Mouse (Mus musculus) kidney, embryonic 16.5 days (tissue): ENCODE data around the gene Fdxr. TPM values are rescaled to one million over a fixed set of nuclear protein-coding genes. Genes with fewer than 3 reads are reported as not detected.
A peak's percentile ranks its signal among the peaks of the same experiment; 100 is the strongest.

ENCODE experiments used
- ATAC-seq: fragments of 200-750 bp; cut with Nextera tagmentation; 2 replicates; pipeline ENCODE4 v1.8.0; 2017; ENCODE audit warnings: moderate TSS enrichment; ENCODE audit not compliant: low FRiP score, low TSS enrichment
- H3K27ac ChIP-seq: fragments of 300-500 bp; sonication (generic); 2 replicates; pipeline ENCODE4 v1.5.1; 2014; ENCODE audit warnings: low read length
- H3K27me3 ChIP-seq: fragments of 300-500 bp; sonication (generic); 2 replicates; pipeline ENCODE4 v1.6.1; 2014; ENCODE audit warnings: low read length, control low read depth, mixed read lengths; ENCODE audit not compliant: insufficient read depth
- H3K36me3 ChIP-seq: fragments of 300-500 bp; sonication (generic); 2 replicates; pipeline ENCODE4 v1.6.1; 2014; ENCODE audit warnings: low read length, control low read depth, mixed read lengths; ENCODE audit not compliant: insufficient read depth
- H3K4me1 ChIP-seq: fragments of 300-500 bp; sonication (generic); 2 replicates; pipeline ENCODE4 v1.6.1; 2014; ENCODE audit warnings: low read length, control low read depth, mixed read lengths; ENCODE audit not compliant: insufficient read depth
- H3K4me2 ChIP-seq: fragments of 300-500 bp; sonication (generic); replicated peaks from 2 replicates; pipeline ENCODE4 v1.6.1; 2014; ENCODE audit warnings: low read depth, low read length
- H3K4me3 ChIP-seq: fragments of 300-500 bp; sonication (generic); 2 replicates; pipeline ENCODE4 v1.5.1; 2014; ENCODE audit warnings: mild to moderate bottlenecking, low read length
- H3K9ac ChIP-seq: fragments of 300-500 bp; sonication (generic); replicated peaks from 2 replicates; pipeline ENCODE4 v1.6.1; 2014; ENCODE audit warnings: low read length
- H3K9me3 ChIP-seq: fragments of 300-500 bp; sonication (generic); 2 replicates; pipeline ENCODE4 v1.6.1; 2016; ENCODE audit warnings: low read length, control low read depth
- WGBS: fragments of 180-500 bp; shearing (Covaris S2); extraction: QIAGEN DNeasy Blood & Tissue Kit; methylation state at CpG from one replicate; pipeline ENCODE4 v1.1.7; 2014; 5-methylcytosine and 5-hydroxymethylcytosine counted together
- polyA plus RNA-seq: library from polyadenylated mRNA; unstranded; fragments of >200 nt; fragmentation: Nextera tagmentation; extraction: Ambion mirVana; gene quantifications from 2 replicates; pipeline ENCODE4 v1.2.1, GENCODE M21; 2015

Gene Fdxr
- polyA plus RNA-seq, 1 experiment from 2014 or later, result 23.6 TPM

DNA sequence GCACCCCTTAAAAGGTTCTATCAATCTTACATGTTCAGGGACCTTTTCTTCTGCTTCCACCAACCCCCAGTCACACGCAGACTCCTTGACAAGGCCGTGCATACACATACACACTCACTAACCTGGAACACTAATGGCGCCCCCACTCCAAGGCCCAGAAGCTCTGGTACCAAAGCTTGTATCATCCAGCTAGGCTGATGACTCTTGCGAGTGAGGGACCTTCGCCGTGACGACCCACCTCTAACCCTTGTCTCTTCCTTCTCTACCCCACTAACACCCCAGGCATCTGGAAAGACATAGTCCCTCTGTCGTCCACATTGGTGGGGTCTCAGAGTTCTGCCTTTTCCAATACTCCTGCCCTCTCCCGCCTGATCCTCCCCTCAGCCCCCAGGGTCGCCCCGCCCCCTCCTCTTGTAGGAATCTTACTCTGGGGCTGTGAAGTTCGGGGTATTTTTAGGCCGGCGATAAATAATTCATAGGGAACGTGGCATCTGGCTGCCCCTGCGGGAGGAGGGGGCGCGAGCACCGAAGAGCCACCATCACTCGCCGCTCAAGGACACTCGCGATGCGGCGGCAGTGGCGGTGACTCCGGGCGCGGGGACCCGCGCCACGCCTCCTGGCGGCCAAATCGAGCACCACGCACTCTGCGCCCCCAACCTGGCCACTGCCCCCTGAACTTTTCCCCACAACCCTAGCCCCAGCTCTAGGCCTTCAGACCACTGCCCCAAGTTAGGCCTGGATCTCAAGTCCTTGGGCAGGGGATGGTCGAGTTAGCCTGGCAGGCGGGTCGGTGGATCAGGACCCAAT is 11.8 kb downstream of the Fdxr start:
- no peak for ATAC-seq
- WGBS, result 7% methylated on average over 39 of the region's 39 CpGs
- H3K4me2 ChIP-seq, result peak overlapping the region; percentile 49
- H3K9me3 ChIP-seq, result no peaks in the 10 kb centered on the region
- H3K4me3 ChIP-seq, result peak overlapping the region; percentile 32
- no peaks in the 10 kb centered on the region for H3K36me3 ChIP-seq
- H3K4me1 ChIP-seq, result peaks cover 17% of the 10 kb centered on the region
- no peak overlapping the region for H3K27ac ChIP-seq
- H3K9ac ChIP-seq, result no peak overlapping the region
- H3K27me3 ChIP-seq, result peaks cover 91% of the 10 kb centered on the region

DNA sequence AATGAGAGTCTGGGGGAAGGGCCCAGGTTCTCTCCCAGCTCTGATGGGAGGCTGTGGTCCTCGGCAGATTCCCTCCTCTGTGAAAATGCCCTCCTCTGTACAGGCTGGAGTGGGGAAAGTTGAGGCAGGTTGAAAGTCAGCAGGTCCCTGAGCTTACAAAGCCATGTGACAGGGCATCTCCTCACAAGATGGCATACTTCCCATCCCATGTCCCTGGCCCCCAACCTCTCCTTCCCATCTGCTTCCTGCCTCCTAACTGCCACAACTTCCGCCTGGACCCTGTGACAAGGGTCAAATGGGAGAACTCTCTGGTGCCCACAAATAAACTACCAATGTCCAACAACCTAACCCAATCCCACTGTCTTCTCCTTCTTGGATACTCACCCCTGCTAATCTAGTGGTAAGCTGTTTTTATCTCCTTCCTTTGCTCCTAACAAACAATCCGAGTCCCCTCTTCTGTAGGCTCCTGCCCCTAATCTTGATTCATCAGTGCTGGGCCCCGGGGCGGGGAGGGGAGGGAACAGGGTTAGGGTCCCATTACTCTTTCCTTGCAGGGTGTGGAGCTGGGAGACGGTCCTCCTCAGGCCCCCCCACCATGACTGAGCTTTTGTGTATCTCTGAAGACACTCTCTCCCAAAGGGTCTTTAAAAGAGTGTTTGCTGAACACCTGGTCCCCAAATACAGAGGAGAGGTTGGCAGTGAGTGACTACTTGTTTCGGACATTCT is 12.6 kb downstream of the Fdxr start:
- no peak overlapping the region for H3K9ac ChIP-seq
- ATAC-seq, result no peak
- H3K27me3 ChIP-seq, result peaks cover 98% of the 10 kb centered on the region
- no peaks in the 10 kb centered on the region for H3K36me3 ChIP-seq
- no peak overlapping the region for H3K27ac ChIP-seq
- no peak overlapping the region for H3K4me3 ChIP-seq
- peaks cover 17% of the 10 kb centered on the region for H3K4me1 ChIP-seq
- H3K9me3 ChIP-seq, result no peaks in the 10 kb centered on the region
- 62% methylated on average over 7 of the region's 7 CpGs for WGBS
- no peak overlapping the region for H3K4me2 ChIP-seq

DNA sequence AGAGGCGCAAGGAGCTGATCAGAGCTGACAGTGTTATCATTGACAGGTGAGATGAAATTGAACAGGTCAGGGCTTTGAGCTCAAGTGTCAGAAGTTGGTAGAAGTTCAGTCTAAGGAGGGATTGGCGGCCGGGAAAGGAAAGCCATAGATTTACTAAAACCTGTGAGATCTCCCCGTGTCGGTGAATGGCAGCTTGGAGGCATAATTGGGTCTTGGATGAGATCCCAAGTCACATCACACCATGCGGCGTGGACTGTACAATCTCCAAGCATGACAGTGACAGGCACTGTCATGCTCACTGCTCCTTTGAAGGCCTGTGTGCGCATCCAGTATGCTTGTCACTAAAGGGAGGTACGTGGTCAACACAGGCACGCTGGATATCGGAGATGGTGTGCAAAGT is 13.9 kb downstream of the Fdxr start:
- H3K36me3 ChIP-seq, result no peaks in the 10 kb centered on the region
- WGBS, result 84% methylated on average over 11 of the region's 11 CpGs
- no peak for ATAC-seq
- H3K27ac ChIP-seq, result no peak overlapping the region
- no peak overlapping the region for H3K4me3 ChIP-seq
- no peaks in the 10 kb centered on the region for H3K9me3 ChIP-seq
- H3K4me2 ChIP-seq, result no peak overlapping the region
- peaks cover 20% of the 10 kb centered on the region for H3K4me1 ChIP-seq
- H3K27me3 ChIP-seq, result peaks cover 100% of the 10 kb centered on the region
- no peak overlapping the region for H3K9ac ChIP-seq

DNA sequence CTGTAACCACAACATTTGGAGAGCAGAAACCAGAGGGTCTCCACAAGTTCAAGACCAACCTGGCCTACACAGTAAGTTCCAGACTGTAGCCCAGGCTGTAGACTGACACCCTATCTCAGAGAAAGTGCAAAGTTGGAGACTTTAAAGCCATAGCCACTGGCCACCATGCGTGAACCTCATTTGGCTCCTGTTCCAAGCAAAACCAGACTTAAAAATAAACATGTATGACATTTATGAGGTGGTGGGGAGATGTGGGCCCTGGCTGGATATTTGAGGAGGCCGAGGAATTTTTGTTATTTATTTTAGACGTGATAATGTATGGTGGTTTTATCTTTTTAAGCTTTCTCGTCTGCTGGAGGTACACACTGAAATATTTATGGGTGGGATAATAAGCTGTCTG is 17.7 kb downstream of the Fdxr start:
- no peak for ATAC-seq

DNA sequence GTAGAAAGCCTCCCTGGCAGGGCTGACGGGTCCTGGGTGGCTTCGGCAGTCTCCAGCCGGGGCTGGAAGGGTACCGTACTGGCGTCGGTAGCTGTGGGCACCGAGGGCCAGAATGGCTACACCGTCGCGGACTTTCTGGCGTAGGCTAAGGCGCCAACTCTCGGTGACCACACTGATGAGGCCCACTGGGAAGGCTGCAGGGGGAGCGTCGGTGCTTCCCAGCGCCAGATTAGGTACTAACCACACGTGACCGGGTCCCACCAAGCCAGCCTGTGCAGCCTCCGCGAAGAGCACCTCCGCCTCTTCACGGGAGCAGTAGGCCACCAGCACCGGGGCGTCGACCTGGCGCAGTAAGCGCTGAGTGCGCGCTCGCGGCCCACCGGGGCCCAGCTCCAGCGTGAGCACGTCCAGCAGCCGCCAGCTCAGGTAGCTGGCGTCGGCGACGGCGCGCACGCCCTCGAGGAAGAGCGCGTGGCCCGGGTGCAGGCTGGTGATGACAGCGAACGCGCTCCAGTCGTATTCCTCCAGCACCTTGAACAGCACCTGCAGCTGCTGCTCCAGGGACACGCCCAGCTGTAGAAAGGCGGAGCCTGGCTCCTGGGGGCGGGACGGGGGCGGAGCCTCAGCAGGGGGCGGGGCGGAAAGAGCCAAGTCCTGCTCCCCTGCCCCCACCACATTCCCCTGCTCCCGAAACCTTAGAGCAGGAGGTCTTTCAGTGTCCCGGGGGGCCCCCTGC is 18.9 kb downstream of the Fdxr start:
- Histone ChIP-seq H3K36me3 (no peaks in the 10 kb centered on the region), H3K9ac (no peak overlapping the region), H3K9me3 (no peaks in the 10 kb centered on the region), H3K4me2 (peak overlapping the region; percentile 13; the same call in 1 of the 2 replicates), H3K27ac (no peak overlapping the region), H3K4me3 (peak overlapping the region; percentile 17; the same call in 1 of the 2 replicates), H3K27me3 (peaks cover 88% of the 10 kb centered on the region), H3K4me1 (0 out of 2 replicates have a peak, but pooled peaks cover 7% of the 10 kb centered on the region)
- WGBS, result 16% methylated on average over 59 of the region's 59 CpGs
- peak; percentile 40; the same call in 1 of the 2 replicates for ATAC-seq

More for the DNA sequence above, 17.7 kb downstream of the Fdxr start:
- no peak overlapping the region for H3K4me3 ChIP-seq
- no peak overlapping the region for H3K9ac ChIP-seq
- H3K27ac ChIP-seq, result no peak overlapping the region
- H3K4me1 ChIP-seq, result 0 out of 2 replicates have a peak, but pooled peaks cover 7% of the 10 kb centered on the region
- H3K4me2 ChIP-seq, result no peak overlapping the region
- no peaks in the 10 kb centered on the region for H3K9me3 ChIP-seq
- no peaks in the 10 kb centered on the region for H3K36me3 ChIP-seq
- 39% methylated on average over 4 of the region's 4 CpGs for WGBS
- H3K27me3 ChIP-seq, result peaks cover 93% of the 10 kb centered on the region

DNA sequence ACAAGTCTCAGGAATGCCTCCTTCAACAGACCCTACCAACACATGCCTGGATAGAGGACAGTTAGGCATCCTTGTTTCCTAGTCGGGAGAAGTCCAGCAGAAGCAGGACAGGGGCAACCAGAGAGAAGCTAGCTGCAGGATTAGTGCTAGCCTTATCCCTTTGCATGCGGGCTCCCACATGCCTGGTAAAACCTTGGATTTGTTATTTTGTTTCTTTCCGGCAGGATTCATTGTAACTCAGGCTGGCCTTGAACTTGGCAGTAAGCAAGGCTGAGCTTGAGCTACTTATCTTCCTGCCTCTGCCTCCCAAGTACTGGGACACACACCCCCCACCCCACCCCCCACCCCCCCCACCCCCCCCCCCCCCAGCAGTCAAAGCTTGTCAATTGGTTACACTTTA is 25.6 kb downstream of the Fdxr start:
- Histone ChIP-seq H3K4me2 (no peak overlapping the region), H3K36me3 (no peaks in the 10 kb centered on the region), H3K9me3 (no peaks in the 10 kb centered on the region), H3K9ac (no peak overlapping the region), H3K27ac (no peak overlapping the region), H3K27me3 (peaks cover 85% of the 10 kb centered on the region), H3K4me1 (peaks cover 15% of the 10 kb centered on the region), H3K4me3 (no peak overlapping the region)
- no peak for ATAC-seq
- WGBS, result 61% methylated on average over 3 of the region's 3 CpGs

DNA sequence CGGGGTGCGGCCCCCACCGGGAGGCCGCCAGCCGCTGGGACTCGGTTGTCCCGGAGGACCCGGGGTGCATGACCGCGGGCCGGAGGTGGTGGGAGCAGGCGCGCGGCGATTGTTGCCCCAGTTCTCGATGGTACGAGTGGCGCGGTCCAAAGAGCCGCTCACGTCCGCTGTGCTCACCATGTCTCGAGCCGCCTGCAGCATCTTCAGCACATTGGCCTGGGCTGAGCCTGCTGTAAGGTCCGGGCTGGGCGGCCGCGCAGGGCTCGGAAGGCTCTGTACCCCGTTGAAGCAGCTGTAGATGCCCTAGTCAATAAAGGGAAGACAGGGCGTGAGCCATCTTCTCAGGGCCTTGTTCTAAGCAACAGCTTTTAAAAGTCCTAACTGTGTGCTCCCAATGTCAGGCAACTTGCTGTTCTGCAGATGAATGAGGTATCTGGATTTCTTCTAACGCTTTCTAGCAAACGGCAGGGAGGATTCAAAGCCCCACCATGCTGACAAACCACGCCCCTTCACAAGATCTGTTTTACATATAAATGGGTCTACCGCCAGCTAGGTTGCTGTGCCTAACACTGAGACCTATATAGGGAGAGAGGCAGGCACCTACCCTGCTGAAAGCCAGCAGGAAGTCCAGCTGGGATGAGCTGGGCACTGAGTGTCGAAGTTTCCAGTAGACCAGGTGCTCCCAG is 26.3 kb downstream of the Fdxr start:
- 1% methylated on average over 36 of the region's 36 CpGs for WGBS
- H3K27me3 ChIP-seq, result peaks cover 88% of the 10 kb centered on the region
- H3K4me2 ChIP-seq, result peak overlapping the region; percentile 70
- H3K4me3 ChIP-seq, result peak overlapping the region; percentile 44
- H3K9me3 ChIP-seq, result no peaks in the 10 kb centered on the region
- H3K27ac ChIP-seq, result no peak overlapping the region
- H3K9ac ChIP-seq, result peak overlapping the region; percentile 22; the same call in 1 of the 2 replicates
- no peak for ATAC-seq
- no peaks in the 10 kb centered on the region for H3K36me3 ChIP-seq
- peaks cover 19% of the 10 kb centered on the region for H3K4me1 ChIP-seq

DNA sequence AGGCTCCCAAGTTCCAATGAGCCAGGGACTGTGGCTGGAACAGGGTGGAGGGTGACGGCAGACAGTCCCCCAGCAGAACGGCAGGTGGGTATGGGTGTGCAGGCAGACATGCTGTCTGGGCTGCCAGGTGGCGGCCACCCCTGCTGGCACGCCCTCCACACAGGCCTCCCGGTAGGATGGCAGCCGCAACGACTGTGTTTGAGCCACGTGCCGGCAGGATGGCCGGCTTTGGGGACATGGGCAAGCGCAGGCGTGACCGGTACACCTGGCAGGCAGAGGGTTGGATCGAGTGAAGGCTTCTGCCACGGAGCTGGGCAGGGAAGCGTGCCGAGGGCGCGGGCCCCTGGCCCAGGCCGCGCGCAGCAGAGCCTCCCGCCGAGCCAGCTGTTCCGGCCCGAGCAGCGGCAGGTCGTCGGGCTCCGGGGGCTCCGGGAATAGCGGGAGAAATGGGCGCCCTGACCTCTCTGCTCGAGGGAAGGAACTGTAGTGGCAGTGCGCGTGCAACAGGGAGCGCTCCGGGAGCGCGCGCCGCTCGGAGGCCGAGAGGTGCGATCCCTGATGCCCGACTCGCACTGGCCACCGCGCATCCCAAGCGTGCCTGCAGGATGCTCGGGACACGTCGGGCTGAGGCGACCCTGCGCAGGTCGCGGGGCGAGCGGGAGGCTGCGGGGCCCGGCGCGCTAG is 27.0 kb downstream of the Fdxr start:
- no peak for ATAC-seq
- Histone ChIP-seq H3K4me3 (peak overlapping the region; percentile 44), H3K36me3 (no peaks in the 10 kb centered on the region), H3K4me2 (peak overlapping the region; percentile 70), H3K27ac (no peak overlapping the region), H3K4me1 (peaks cover 25% of the 10 kb centered on the region), H3K9ac (peak overlapping the region; percentile 22; the same call in 1 of the 2 replicates), H3K9me3 (no peaks in the 10 kb centered on the region), H3K27me3 (peaks cover 86% of the 10 kb centered on the region)
- 1% methylated on average over 63 of the region's 63 CpGs for WGBS

DNA sequence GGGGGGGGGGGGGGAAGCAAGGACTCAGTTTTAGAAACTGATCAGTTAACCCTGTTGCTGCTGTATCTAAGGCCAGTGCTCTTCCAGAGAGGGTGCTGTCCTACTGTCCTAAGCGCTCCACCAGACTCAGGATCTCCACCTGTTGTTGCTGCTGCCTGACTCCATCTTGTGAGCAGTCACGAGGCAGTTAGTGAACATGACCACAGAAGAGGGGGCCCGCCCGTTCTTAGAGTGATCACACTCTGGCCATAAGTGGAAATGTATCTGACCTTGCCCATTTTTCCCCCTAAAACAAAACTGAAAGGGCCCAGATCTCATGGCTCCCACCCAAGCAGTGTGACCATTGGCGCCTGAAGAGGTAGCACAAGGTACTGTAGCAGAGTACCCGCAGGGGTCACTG is 28.9 kb downstream of the Fdxr start:
- H3K9me3 ChIP-seq, result no peaks in the 10 kb centered on the region
- H3K4me1 ChIP-seq, result peaks cover 25% of the 10 kb centered on the region
- no peak overlapping the region for H3K9ac ChIP-seq
- no peak overlapping the region for H3K27ac ChIP-seq
- H3K27me3 ChIP-seq, result peaks cover 74% of the 10 kb centered on the region
- WGBS, result 60% methylated on average over 6 of the region's 6 CpGs
- no peak overlapping the region for H3K4me2 ChIP-seq
- peaks cover 4% of the 10 kb centered on the region; the same call in 1 of the 2 replicates for H3K36me3 ChIP-seq
- no peak overlapping the region for H3K4me3 ChIP-seq
- ATAC-seq, result no peak
